Mouse (Mus musculus): Measurements from ENCODE around the gene Ipo7. TPM values are rescaled to one million over a fixed set of nuclear protein-coding genes. Genes with fewer than 3 reads are reported as not detected.
"Not testable (repeated sequence)": the region's sequence is repeated elsewhere in the genome, so short reads cannot be mapped to it uniquely, and the experiment has no call there.

The Ipo7 gene
- polyA plus RNA-seq, 1 experiment = 7.3 TPM

GRCm38 (mm10) chr7:110018631-110019482, 783 bp downstream of the Ipo7 start:
- H3K27me3 ChIP-seq (replicated peaks) = no peaks in the 10 kb centered on the region
- peaks cover 9% of the 10 kb centered on the region; the same call in 1 of the 2 replicates for H3K9me3 ChIP-seq
- peak overlapping the region; percentile 98 for H3K4me3 ChIP-seq (replicated peaks)
- H3K4me1 ChIP-seq = peaks cover 26% of the 10 kb centered on the region
- H3K36me3 ChIP-seq (replicated peaks; ENCODE audit: low read length) = peaks cover 3% of the 10 kb centered on the region
- TF ChIP-seq FLI1 (IDR thresholded peaks at IDR 0.05; ENCODE audit: low read length) (no peak), GATA1 (IDR thresholded peaks at IDR 0.05; ENCODE audit: borderline replicate concordance, low read length) (no peak)

GRCm38 (mm10) chr7:110023553-110023952, 5.5 kb downstream of the Ipo7 start:
- TF ChIP-seq GATA1 (IDR thresholded peaks at IDR 0.05; ENCODE audit: borderline replicate concordance, low read length) = no peak
- TF ChIP-seq FLI1 (IDR thresholded peaks at IDR 0.05; ENCODE audit: low read length) = no peak
- Histone ChIP-seq H3K4me3 (replicated peaks) (no peak overlapping the region), H3K27me3 (replicated peaks) (no peaks in the 10 kb centered on the region), H3K4me1 (peaks cover 33% of the 10 kb centered on the region), H3K9me3 (no peaks in the 10 kb centered on the region), H3K36me3 (replicated peaks; ENCODE audit: low read length) (peaks cover 30% of the 10 kb centered on the region)

- TF ChIP-seq FLI1 (IDR thresholded peaks at IDR 0.05; ENCODE audit: low read length) (no peak), GATA1 (IDR thresholded peaks at IDR 0.05; ENCODE audit: borderline replicate concordance, low read length) (no peak)
- H3K9me3 ChIP-seq = no peaks in the 10 kb centered on the region
- H3K27me3 ChIP-seq (replicated peaks) = no peaks in the 10 kb centered on the region
- H3K4me1 ChIP-seq = peaks cover 14% of the 10 kb centered on the region; the same call in 1 of the 2 replicates
- peaks cover 57% of the 10 kb centered on the region for H3K36me3 ChIP-seq (replicated peaks; ENCODE audit: low read length)
- H3K4me3 ChIP-seq (replicated peaks) = no peak overlapping the region
These were observed 8.5 kb downstream of the Ipo7 start for GRCm38 (mm10) chr7:110026594-110026993.

- TF ChIP-seq GATA1 (IDR thresholded peaks at IDR 0.05; ENCODE audit: borderline replicate concordance, low read length) = no peak
- no peak for TF ChIP-seq FLI1 (IDR thresholded peaks at IDR 0.05; ENCODE audit: low read length)
- Histone ChIP-seq H3K36me3 (replicated peaks; ENCODE audit: low read length) (peaks cover 73% of the 10 kb centered on the region), H3K9me3 (no peaks in the 10 kb centered on the region), H3K27me3 (replicated peaks) (no peaks in the 10 kb centered on the region), H3K4me1 (peaks cover 7% of the 10 kb centered on the region; the same call in 1 of the 2 replicates), H3K4me3 (replicated peaks) (no peak overlapping the region)
These were observed 10.8 kb downstream of the Ipo7 start for GRCm38 (mm10) chr7:110028826-110029225.

- TF ChIP-seq FLI1 (IDR thresholded peaks at IDR 0.05; ENCODE audit: low read length) (no peak), GATA1 (IDR thresholded peaks at IDR 0.05; ENCODE audit: borderline replicate concordance, low read length) (no peak)
- Histone ChIP-seq H3K9me3 (no peaks in the 10 kb centered on the region), H3K27me3 (replicated peaks) (no peaks in the 10 kb centered on the region), H3K36me3 (replicated peaks; ENCODE audit: low read length) (peaks cover 78% of the 10 kb centered on the region), H3K4me3 (replicated peaks) (no peak overlapping the region), H3K4me1 (peaks cover 11% of the 10 kb centered on the region; the same call in 1 of the 2 replicates)
These were observed 12.3 kb downstream of the Ipo7 start for GRCm38 (mm10) chr7:110030342-110030741.

- H3K4me3 ChIP-seq (replicated peaks); H3K27me3 ChIP-seq (replicated peaks); H3K9me3 ChIP-seq: not testable (repeated sequence)
- Histone ChIP-seq H3K4me1 (peaks cover 14% of the 10 kb centered on the region), H3K36me3 (replicated peaks; ENCODE audit: low read length) (peaks cover 61% of the 10 kb centered on the region)
These were observed 39.6 kb downstream of the Ipo7 start for GRCm38 (mm10) chr7:110057723-110058122.

GRCm38 (mm10) chr7:110059092-110059785, 41.2 kb downstream of the Ipo7 start:
- Histone ChIP-seq H3K36me3 (replicated peaks; ENCODE audit: low read length) (peaks cover 58% of the 10 kb centered on the region), H3K4me3 (replicated peaks) (peak overlapping the region; percentile 0), H3K4me1 (peaks cover 29% of the 10 kb centered on the region), H3K9me3 (no peaks in the 10 kb centered on the region), H3K27me3 (replicated peaks) (no peaks in the 10 kb centered on the region)
- TF ChIP-seq FLI1 (IDR thresholded peaks at IDR 0.05; ENCODE audit: low read length) = no peak
- no peak for TF ChIP-seq GATA1 (IDR thresholded peaks at IDR 0.05; ENCODE audit: borderline replicate concordance, low read length)

GRCm38 (mm10) chr7:110060106-110060668, 42.1 kb downstream of the Ipo7 start:
- Histone ChIP-seq H3K36me3 (replicated peaks; ENCODE audit: low read length) (peaks cover 51% of the 10 kb centered on the region), H3K4me3 (replicated peaks) (peak overlapping the region; percentile 97), H3K9me3 (no peaks in the 10 kb centered on the region), H3K4me1 (peaks cover 33% of the 10 kb centered on the region), H3K27me3 (replicated peaks) (no peaks in the 10 kb centered on the region)
- TF ChIP-seq FLI1 (IDR thresholded peaks at IDR 0.05; ENCODE audit: low read length) (no peak), GATA1 (IDR thresholded peaks at IDR 0.05; ENCODE audit: borderline replicate concordance, low read length) (no peak)

GRCm38 (mm10) chr7:110060669-110061198, 42.7 kb downstream of the Ipo7 start:
- H3K36me3 ChIP-seq (replicated peaks; ENCODE audit: low read length) = peaks cover 50% of the 10 kb centered on the region
- H3K9me3 ChIP-seq = no peaks in the 10 kb centered on the region
- TF ChIP-seq FLI1 (IDR thresholded peaks at IDR 0.05; ENCODE audit: low read length) (no peak), GATA1 (IDR thresholded peaks at IDR 0.05; ENCODE audit: borderline replicate concordance, low read length) (no peak)
- H3K4me1 ChIP-seq = peaks cover 33% of the 10 kb centered on the region
- no peaks in the 10 kb centered on the region for H3K27me3 ChIP-seq (replicated peaks)
- H3K4me3 ChIP-seq (replicated peaks) = peak overlapping the region; percentile 97
